Mouse (Mus musculus): ENCODE measurements around the gene Hoxc6. TPM values are rescaled to one million over a fixed set of nuclear protein-coding genes. Genes with fewer than 3 reads are reported as not detected.
A peak's percentile ranks its signal among the peaks of the same experiment; 100 is the strongest.

Gene Hoxc6
- polyA plus RNA-seq, 1 experiment from 2014 or later: 0.26 TPM

GRCm38 (mm10) chr15:102981379-102982288 lies 16.4 kb upstream of the Hoxc6 start:
- WGBS: under 1% methylated on average over 88 of the region's 88 CpGs
- peak; percentile 16; the same call in 1 of the 2 replicates for ATAC-seq (ENCODE audit: borderline replicate concordance, extremely low read depth, low FRiP score, low TSS enrichment)

GRCm38 (mm10) chr15:102983716-102984115 lies 14.3 kb upstream of the Hoxc6 start:
- Histone ChIP-seq H3K9ac (no peak overlapping the region), H3K36me3 (no peaks in the 10 kb centered on the region), H3K27ac (no peak overlapping the region), H3K4me3 (no peak overlapping the region), H3K4me1 (peaks cover 7% of the 10 kb centered on the region), H3K27me3 (peaks cover 100% of the 10 kb centered on the region), H3K4me2 (no peak overlapping the region), H3K9me3 (no peaks in the 10 kb centered on the region)
- ATAC-seq (ENCODE audit: borderline replicate concordance, extremely low read depth, low FRiP score, low TSS enrichment): no peak
- WGBS: 0% methylated on average over 12 of the region's 12 CpGs

More at GRCm38 (mm10) chr15:102981379-102982288, 16.4 kb upstream of the Hoxc6 start:
- H3K27ac ChIP-seq: no peak overlapping the region
- H3K9me3 ChIP-seq: no peaks in the 10 kb centered on the region
- H3K4me1 ChIP-seq: peaks cover 11% of the 10 kb centered on the region
- peak overlapping the region; percentile 37 for H3K4me2 ChIP-seq
- H3K27me3 ChIP-seq: peaks cover 100% of the 10 kb centered on the region
- no peak overlapping the region for H3K9ac ChIP-seq
- H3K36me3 ChIP-seq: no peaks in the 10 kb centered on the region
- H3K4me3 ChIP-seq: peak overlapping the region; percentile 16

DNA sequence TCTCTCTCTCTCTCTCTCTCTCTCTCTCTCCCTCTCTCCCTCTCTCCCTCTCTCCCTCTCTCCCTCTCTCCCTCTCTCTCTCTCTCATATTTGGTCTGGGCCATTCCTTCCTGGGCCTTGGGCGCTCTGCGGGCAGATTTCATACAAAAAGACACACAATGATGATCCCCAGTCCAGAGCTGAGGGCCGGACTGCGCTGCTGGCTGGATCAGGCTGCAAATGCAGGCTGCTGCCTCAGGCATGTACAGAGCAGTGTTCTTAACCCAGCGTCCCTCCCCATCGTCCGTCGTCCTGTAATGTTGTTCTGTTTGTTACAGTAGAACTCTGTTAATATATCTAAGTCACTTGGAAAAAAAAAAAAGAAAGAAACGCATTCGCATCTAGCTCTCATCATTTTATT lies 13.5 kb upstream of the Hoxc6 start:
- H3K36me3 ChIP-seq: no peaks in the 10 kb centered on the region
- H3K4me2 ChIP-seq: no peak overlapping the region
- no peak for ATAC-seq (ENCODE audit: borderline replicate concordance, extremely low read depth, low FRiP score, low TSS enrichment)
- H3K27me3 ChIP-seq: peaks cover 100% of the 10 kb centered on the region
- 3% methylated on average over 10 of the region's 10 CpGs for WGBS
- no peak overlapping the region for H3K4me3 ChIP-seq
- H3K4me1 ChIP-seq: peaks cover 7% of the 10 kb centered on the region
- no peak overlapping the region for H3K9ac ChIP-seq
- H3K9me3 ChIP-seq: no peaks in the 10 kb centered on the region
- no peak overlapping the region for H3K27ac ChIP-seq

GRCm38 (mm10) chr15:102984925-102985324 lies 13.1 kb upstream of the Hoxc6 start:
- Histone ChIP-seq H3K27ac (no peak overlapping the region), H3K27me3 (peaks cover 100% of the 10 kb centered on the region)

GRCm38 (mm10) chr15:102987124-102987833 lies 10.8 kb upstream of the Hoxc6 start:
- WGBS: 3% methylated on average over 21 of the region's 21 CpGs
- Histone ChIP-seq H3K4me3 (no peak overlapping the region), H3K27ac (no peak overlapping the region), H3K4me1 (0 out of 2 replicates have a peak, but pooled peaks cover 5% of the 10 kb centered on the region), H3K27me3 (peaks cover 99% of the 10 kb centered on the region), H3K4me2 (no peak overlapping the region), H3K9ac (no peak overlapping the region), H3K9me3 (no peaks in the 10 kb centered on the region), H3K36me3 (no peaks in the 10 kb centered on the region)
- ATAC-seq (ENCODE audit: borderline replicate concordance, extremely low read depth, low FRiP score, low TSS enrichment): peak; percentile 53; the same call in 1 of the 2 replicates

More at GRCm38 (mm10) chr15:102984925-102985324, 13.1 kb upstream of the Hoxc6 start:
- H3K4me3 ChIP-seq: no peak overlapping the region
- 11% methylated on average over 3 of the region's 3 CpGs for WGBS
- no peaks in the 10 kb centered on the region for H3K9me3 ChIP-seq
- no peak overlapping the region for H3K4me2 ChIP-seq
- H3K9ac ChIP-seq: no peak overlapping the region
- ATAC-seq (ENCODE audit: borderline replicate concordance, extremely low read depth, low FRiP score, low TSS enrichment): no peak
- H3K4me1 ChIP-seq: peaks cover 7% of the 10 kb centered on the region
- no peaks in the 10 kb centered on the region for H3K36me3 ChIP-seq

- Histone ChIP-seq H3K27me3 (peaks cover 99% of the 10 kb centered on the region), H3K4me1 (0 out of 2 replicates have a peak, but pooled peaks cover 5% of the 10 kb centered on the region), H3K4me3 (no peak overlapping the region), H3K36me3 (no peaks in the 10 kb centered on the region), H3K27ac (no peak overlapping the region), H3K9ac (no peak overlapping the region), H3K9me3 (no peaks in the 10 kb centered on the region), H3K4me2 (no peak overlapping the region)
- no peak for ATAC-seq (ENCODE audit: borderline replicate concordance, extremely low read depth, low FRiP score, low TSS enrichment)
- WGBS: 23% methylated on average over 5 of the region's 5 CpGs
These were observed 10.0 kb upstream of the Hoxc6 start for GRCm38 (mm10) chr15:102988078-102988477.

DNA sequence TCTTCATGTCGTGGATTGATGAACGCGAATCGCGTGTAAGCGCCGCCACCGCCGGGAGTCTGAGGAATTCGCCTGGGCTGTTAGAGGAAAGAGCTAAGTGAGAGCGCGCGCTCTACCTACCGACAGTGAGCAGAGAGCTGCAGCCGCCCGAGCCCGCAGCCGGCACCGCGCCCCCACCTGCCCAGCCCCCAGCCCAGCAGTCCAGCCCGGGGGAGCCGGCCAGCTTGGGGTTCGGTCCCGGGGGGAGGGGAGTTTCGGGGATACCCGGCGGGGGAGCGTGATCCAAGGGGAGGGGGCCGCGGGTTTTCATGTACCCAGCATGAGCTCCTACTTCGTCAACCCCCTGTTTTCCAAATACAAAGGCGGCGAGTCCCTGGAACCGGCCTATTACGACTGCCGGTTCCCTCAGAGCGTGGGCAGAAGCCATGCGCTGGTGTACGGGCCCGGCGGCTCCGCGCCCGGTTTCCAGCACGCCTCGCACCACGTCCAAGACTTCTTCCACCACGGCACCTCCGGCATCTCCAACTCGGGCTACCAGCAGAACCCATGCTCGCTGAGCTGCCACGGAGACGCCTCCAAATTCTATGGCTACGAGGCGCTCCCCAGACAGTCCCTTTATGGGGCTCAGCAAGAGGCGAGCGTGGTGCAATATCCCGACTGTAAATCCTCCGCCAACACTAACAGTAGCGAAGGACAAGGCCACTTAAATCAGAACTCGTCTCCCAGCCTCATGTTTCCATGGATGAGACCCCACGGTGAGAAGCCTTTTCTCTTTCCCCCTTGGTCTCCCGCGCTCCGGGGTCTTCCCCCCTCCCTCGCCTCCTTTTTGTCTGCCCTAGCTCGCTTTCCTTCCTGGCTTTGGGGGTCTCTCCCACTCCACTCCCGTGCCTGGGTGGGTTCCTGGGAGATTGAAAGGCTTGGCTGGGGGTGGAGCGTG lies 7.3 kb upstream of the Hoxc6 start, which contains the start of gene Hoxc8:
TSS of gene Hoxc8 (plus strand) at position 147 of the 937 bp plus-strand sequence.
- Histone ChIP-seq H3K4me2 (0 out of 2 replicates have a peak within 1 kb of the TSS, but pooled peaks have one; percentile 18), H3K27me3 (peaks cover 98% of the 10 kb centered on the region), H3K36me3 (no peaks in the 10 kb centered on the region), H3K27ac (no peak within 1 kb of the TSS), H3K9ac (no peak within 1 kb of the TSS), H3K9me3 (no peaks in the 10 kb centered on the region), H3K4me3 (0 out of 2 replicates have a peak within 1 kb of the TSS, but pooled peaks have one; percentile 8), H3K4me1 (0 out of 2 replicates have a peak, but pooled peaks cover 5% of the 10 kb centered on the region)
- ATAC-seq (ENCODE audit: borderline replicate concordance, extremely low read depth, low FRiP score, low TSS enrichment): no peak
- WGBS: 1% methylated on average over 69 of the region's 69 CpGs

DNA sequence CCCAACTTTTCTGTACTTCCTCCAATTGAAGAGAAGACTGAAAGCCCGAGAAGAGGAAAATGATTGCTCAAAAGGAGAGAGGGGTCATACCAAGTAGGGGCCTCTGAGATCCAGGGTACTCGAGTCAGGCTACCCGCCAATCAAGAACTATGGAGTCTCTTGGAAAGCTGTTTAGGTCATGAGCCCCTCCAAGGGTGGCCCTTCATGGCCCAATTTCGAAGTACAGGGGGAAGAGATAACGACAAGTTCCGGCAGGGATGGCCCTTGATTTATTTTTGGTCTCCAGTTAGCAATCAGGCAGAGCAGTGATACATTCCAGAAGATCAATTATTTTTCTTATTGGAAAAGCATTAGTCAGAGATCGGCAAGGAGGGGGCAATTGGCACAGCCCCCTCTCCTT lies 6.3 kb upstream of the Hoxc6 start:
- no peak overlapping the region for H3K9ac ChIP-seq
- no peak overlapping the region for H3K27ac ChIP-seq
- 0 out of 2 replicates have a peak, but pooled peaks cover 5% of the 10 kb centered on the region for H3K4me1 ChIP-seq
- peaks cover 98% of the 10 kb centered on the region for H3K27me3 ChIP-seq
- no peaks in the 10 kb centered on the region for H3K36me3 ChIP-seq
- 5% methylated on average over 7 of the region's 7 CpGs for WGBS
- no peak for ATAC-seq (ENCODE audit: borderline replicate concordance, extremely low read depth, low FRiP score, low TSS enrichment)
- H3K4me3 ChIP-seq: no peak overlapping the region
- no peak overlapping the region for H3K4me2 ChIP-seq
- no peaks in the 10 kb centered on the region for H3K9me3 ChIP-seq

DNA sequence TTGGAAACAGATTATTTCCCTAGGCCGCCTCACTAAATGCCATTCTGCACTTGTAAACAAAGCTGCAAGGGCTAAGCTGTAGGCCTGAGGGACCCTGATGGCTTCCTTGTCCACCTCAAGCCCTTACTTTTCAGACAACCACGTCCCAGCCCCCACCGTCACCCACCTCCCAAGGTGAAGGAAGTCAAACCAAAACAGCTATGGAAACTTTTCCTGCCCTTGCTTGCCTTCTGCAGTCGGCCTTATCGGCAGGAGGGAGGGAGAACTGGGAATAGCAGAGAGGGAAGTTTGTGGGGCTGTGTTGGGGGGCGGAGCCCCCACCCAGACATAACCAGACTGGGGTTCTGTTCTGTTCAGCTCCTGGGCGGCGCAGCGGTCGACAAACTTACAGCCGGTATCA lies 5.9 kb upstream of the Hoxc6 start:
- no peak overlapping the region for H3K27ac ChIP-seq
- under 1% methylated on average over 11 of the region's 11 CpGs for WGBS
- H3K4me3 ChIP-seq: no peak overlapping the region
- no peak overlapping the region for H3K9ac ChIP-seq
- ATAC-seq (ENCODE audit: borderline replicate concordance, extremely low read depth, low FRiP score, low TSS enrichment): no peak
- no peaks in the 10 kb centered on the region for H3K36me3 ChIP-seq
- H3K4me1 ChIP-seq: 0 out of 2 replicates have a peak, but pooled peaks cover 5% of the 10 kb centered on the region
- no peaks in the 10 kb centered on the region for H3K9me3 ChIP-seq
- no peak overlapping the region for H3K4me2 ChIP-seq
- H3K27me3 ChIP-seq: peaks cover 98% of the 10 kb centered on the region

DNA sequence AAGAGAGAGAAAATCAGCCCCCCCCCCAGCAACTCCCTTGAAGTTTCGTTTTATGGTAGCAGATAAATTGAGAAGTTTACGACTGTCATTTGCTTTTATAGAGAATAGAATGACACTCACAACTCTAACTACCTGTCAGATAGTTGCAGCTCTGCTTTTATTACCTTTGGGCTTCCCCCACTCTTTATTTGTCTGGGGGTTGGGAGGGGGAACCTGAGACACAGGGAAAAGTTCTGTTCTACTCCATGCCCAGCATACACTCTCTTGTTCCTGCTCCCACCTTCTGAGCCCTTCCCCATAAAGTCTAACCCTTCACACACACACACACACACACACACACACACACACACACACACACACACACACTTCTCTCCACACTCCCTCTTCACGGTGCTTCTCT lies 5.2 kb upstream of the Hoxc6 start:
- H3K36me3 ChIP-seq: no peaks in the 10 kb centered on the region
- peaks cover 98% of the 10 kb centered on the region for H3K27me3 ChIP-seq
- H3K9me3 ChIP-seq: no peaks in the 10 kb centered on the region
- H3K4me2 ChIP-seq: no peak overlapping the region
- H3K4me3 ChIP-seq: no peak overlapping the region
- 3% methylated on average over 3 of the region's 3 CpGs for WGBS
- H3K9ac ChIP-seq: no peak overlapping the region
- no peak overlapping the region for H3K27ac ChIP-seq
- 0 out of 2 replicates have a peak, but pooled peaks cover 5% of the 10 kb centered on the region for H3K4me1 ChIP-seq
- no peak for ATAC-seq (ENCODE audit: borderline replicate concordance, extremely low read depth, low FRiP score, low TSS enrichment)

DNA sequence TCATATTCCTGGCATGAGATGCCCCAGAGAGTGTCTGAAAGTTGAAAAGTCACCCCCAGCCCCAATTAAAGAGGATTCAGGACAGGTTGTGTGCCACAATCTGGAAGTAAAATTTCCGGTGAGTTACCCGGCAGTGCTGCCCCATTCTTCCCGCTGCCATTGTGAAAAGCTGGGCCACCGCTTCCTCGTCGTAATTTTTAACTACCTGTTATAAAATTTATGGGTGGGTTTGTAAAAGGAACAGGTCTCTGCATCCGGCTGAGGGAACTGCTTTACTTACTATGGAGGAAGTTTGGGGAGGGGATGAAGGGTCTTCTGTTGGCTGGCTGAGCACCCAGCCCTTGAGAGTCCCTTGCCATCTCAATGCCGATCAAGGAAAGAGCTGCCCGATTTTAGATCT lies 1.5 kb upstream of the Hoxc6 start:
- no peaks in the 10 kb centered on the region for H3K9me3 ChIP-seq
- peaks cover 99% of the 10 kb centered on the region for H3K27me3 ChIP-seq
- no peak overlapping the region for H3K27ac ChIP-seq
- no peaks in the 10 kb centered on the region for H3K36me3 ChIP-seq
- H3K9ac ChIP-seq: no peak overlapping the region
- peaks cover 18% of the 10 kb centered on the region; the same call in 1 of the 2 replicates for H3K4me1 ChIP-seq
- H3K4me2 ChIP-seq: no peak overlapping the region
- WGBS: under 1% methylated on average over 9 of the region's 9 CpGs
- H3K4me3 ChIP-seq: no peak overlapping the region
- no peak for ATAC-seq (ENCODE audit: borderline replicate concordance, extremely low read depth, low FRiP score, low TSS enrichment)
